Mouse (Mus musculus) retina, embryonic 14.5 days (tissue): Measurements from ENCODE around the gene Dhrs3.

Experiments used
- DNase-seq: peaks from one replicate; pipeline ENCODE4 v3.0.0-alpha.2; 2015; ENCODE audit warnings: low spot score

Dhrs3 gene

DNA sequence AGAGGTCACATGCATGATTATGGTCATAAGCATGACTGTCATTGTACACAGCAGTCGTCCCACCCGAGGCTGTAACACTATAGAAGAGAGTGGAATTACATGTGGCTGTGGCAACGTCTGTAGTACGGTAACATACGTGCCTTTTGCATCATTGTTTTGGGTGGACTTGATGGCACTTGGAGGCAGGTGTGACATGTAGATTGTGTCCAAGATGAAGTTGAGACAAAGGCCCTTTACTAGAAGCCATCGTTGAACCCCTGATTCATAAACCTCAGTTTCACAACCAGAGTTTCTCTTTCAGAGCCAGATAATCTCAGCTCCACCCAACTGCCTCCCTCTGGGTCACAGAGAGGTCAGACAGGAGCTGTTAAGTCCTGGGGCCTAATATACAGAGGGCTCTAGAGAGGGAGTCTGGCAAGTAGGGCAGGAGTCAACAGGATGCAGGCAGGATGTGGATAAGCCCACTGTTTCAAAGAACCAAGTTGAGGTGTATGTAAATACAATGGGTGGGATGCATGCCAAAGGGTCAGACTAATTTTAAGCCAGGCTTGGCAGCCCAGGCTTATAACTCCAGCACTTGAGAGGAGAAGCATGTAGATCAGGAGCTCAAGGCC lies 5.5 kb downstream of the Dhrs3 start:
- no peak for DNase-seq

GRCm38 (mm10) chr4:144898737-144899136 lies 6.1 kb downstream of the Dhrs3 start:
- DNase-seq: no peak

DNA sequence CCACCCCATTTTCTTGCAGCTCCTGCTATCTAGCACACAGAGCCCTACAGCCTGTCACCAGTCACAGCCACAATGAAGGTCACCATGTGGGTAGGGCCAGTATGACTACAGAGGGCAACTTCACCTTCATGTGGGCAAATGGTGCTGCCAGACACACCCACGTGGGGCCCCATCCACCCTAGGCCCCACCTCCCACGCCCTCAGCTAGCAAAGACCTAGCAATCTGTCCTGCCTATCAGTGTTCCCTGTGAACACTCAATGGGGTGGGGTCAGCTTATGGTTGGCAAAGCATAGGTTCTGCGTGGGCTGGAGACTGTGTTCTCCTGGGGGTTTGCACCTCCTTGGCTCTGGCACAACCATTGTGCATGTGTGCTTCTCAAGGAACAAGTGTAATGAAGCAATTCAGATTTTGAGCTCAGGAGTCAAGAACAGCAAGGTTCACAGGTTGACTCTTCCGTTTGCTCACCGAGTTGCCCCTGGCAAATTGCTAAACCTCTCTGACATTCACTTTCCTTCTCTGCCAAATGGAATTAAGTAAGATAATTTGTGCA lies 9.0 kb downstream of the Dhrs3 start:
- no peak for DNase-seq

DNA sequence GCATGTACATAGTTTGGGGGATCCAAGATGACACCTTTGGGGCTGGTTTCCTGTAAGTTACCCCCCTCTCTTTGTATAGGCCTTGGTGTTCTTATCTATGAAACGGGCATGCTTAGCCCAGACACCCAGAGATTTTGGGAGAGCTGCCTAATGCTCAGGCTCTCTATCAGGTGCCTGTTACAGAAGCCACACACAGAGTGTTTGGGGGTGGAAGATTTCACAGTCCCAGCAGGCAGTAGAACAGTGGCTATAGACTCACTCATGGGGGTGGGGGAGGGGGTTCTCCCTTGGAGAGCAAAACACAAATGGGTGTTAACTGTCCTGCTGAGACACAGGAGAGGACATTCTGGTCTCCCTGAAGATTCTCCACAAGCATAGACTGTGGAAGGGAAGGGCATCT lies 10.5 kb downstream of the Dhrs3 start:
- no peak for DNase-seq

DNA sequence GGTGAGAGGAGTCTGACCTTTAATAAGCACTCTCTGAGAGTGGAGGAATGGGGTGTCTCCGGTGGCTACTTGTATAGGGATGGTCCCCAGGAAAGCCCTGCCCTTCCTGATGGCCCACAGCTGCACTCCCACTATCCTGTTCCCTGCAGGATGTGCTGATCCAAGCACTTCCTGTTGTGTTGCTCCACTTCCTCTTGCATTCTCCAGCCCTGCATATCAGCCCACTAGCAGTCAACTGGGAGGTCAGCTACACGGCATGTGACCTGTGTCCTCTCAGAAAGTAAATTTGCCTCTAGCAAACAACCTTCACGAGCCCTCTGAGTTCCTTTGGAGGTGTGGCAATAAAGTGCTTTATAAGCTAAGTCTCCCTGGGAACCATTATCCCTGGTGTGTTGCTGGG lies 11.3 kb downstream of the Dhrs3 start:
- DNase-seq: no peak

DNA sequence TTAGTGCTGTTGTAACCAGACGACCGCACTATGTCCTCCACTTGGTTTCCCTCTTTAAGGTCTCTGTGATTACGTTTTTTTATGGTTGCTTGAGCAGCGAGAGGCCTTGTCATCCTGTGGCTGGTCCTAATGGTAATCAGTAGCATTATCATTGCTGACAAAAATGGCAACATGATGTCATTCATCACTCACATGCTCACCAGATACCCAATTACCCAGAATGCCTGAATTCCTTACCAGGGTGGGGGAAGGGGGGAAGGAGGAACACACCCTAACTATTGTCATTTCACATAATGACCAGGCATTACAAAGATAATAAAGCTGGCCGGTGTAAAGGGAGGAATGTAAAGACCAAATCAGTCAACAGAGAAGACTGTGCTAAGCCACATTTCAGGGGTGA lies 12.5 kb downstream of the Dhrs3 start:
- no peak for DNase-seq

DNA sequence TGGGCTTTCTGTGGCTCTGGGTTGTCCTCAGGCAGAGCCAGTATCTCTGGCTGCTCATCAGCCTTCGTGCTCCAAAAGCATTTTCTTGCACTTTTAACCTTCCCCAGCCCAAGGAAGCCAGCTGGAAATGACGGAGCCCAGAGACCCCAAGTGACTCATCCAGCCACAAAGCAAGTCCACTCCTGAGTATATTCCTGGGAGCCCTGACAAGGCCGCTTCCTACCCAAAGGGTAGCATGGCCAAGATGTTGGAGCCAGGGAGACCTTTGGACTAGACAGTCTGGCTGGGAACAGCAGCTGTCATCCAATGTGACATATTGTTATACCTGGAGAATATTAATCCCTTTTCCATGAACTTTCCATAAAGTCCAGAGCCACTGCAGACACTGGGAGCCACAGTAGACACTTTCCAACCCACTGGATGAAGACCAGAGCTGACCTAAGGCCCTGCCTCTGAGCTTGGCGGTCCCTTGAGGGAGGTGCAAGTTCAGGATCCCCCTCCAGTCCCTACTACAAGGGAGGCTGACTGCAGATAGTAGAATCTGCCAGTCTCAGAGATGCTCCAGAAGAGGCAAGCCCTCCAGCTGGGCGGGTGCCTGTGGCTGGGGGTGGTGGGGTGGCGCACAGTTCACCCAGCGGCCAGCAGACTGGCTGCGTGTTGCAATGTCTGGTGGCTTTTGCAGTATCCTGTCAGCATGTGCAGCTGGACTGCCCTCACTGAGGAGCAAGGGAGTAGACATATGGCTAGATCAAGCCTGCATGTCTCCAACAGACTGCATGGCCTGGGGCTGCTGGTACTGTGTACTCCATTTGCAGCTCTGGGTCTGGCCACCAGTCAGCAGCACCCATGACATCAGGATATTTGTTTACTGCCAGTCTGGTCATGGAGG lies 13.6 kb downstream of the Dhrs3 start:
- no peak for DNase-seq

- no peak for DNase-seq
Observed at GRCm38 (mm10) chr4:144906978-144907703, 14.5 kb downstream of the Dhrs3 start.

GRCm38 (mm10) chr4:144908825-144909224 lies 16.2 kb downstream of the Dhrs3 start:
- DNase-seq: no peak

DNA sequence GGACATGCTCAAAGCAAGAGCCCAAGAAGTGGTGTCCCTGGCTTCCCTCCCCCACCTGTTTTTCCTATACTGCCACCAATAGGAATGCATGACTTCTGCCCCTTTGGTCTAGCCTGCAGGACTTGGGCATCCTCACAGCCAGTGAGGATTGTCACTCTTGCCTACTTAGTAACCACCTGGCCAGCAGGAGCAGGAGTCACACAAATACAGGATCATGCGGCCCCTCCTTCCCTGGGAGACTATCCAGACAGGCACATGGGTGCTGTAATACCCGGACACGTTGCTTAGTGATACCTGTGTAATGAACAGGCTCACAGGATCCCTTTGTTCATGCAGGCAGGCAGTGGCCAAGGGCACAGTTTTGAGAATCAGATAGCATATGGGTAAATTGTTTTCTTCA lies 17.7 kb downstream of the Dhrs3 start:
- DNase-seq: no peak

GRCm38 (mm10) chr4:144913298-144914152 lies 20.9 kb downstream of the Dhrs3 start:
- no peak for DNase-seq

GRCm38 (mm10) chr4:144916520-144916919 lies 23.9 kb downstream of the Dhrs3 start:
- no peak for DNase-seq

DNA sequence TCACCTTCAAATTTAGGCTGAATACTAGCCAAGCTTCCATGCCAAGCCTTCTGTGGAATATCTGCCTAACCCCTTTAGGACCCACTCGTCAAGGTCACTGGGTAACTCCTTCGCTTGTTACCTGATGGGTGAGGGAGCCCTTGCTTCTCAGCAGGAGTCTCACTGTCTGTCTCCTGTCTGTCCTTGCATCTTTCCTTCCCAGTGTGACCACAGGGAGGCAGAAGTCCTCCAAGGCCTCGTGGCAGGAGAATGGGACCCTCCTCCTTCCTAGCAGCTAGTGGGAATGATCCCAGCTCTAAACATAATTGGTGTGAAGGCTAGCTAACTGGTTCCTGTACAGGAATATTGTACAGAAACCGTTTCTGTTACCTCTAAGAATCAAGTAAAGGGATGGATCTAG lies 24.5 kb downstream of the Dhrs3 start:
- DNase-seq: no peak

DNA sequence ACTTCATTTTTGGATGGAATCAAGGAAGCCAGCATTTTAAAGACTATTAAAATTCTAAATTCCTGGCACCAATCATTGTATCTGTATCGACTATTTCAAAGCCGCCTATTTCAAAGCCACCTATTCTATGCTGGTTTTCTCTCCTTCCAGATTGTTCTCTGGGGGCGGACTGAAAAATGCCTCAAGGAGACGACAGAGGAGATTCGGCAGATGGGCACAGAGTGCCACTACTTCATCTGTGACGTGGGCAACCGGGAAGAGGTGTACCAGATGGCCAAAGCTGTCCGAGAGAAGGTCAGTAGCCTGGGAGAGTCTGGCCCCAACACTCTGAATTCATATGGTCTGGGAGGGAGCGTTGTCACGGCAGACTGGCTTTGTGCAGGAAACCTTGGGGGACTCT lies 25.9 kb downstream of the Dhrs3 start:
- no peak for DNase-seq

- DNase-seq: no peak
Observed at GRCm38 (mm10) chr4:144928693-144929436, 36.2 kb downstream of the Dhrs3 start.

GRCm38 (mm10) chr4:144929811-144930221 lies 37.2 kb downstream of the Dhrs3 start:
- no peak for DNase-seq

GRCm38 (mm10) chr4:144930366-144930765 lies 37.7 kb downstream of the Dhrs3 start:
- no peak for DNase-seq

GRCm38 (mm10) chr4:144931167-144931566 lies 38.5 kb downstream of the Dhrs3 start:
- no peak for DNase-seq

- DNase-seq: no peak
Observed at GRCm38 (mm10) chr4:144934501-144934900, 41.9 kb downstream of the Dhrs3 start.

GRCm38 (mm10) chr4:144936563-144937154 lies 44.0 kb downstream of the Dhrs3 start:
- no peak for DNase-seq
